Mouse (Mus musculus) liver, adult 10 weeks (tissue): ENCODE data around the gene Ufd1. TPM values are rescaled to one million over a fixed set of nuclear protein-coding genes. Genes with fewer than 3 reads are reported as not detected.

Experiments used
- polyA plus RNA-seq: library from polyadenylated mRNA; stranded (reverse); fragments of 350-450 nt; fragmentation: Illumina TruSeq; extraction: RNeasy Lipid Tissue Mini Kit (QIAGEN cat#74804); gene quantifications from one replicate; pipeline ENCODE4 v1.2.3, GENCODE M21; 2014; ENCODE audit warnings: low read depth, low replicate concordance

The Ufd1 gene
- 41.2 TPM for polyA plus RNA-seq

GRCm38 (mm10) chr16:18811468-18812384 is at the start of gene Ufd1, which contains the start of gene Cdc45:
TSS of gene Ufd1 (plus strand) at chr16:18811779.
TSS of gene Cdc45 (minus strand) at chr16:18811987.

GRCm38 (mm10) chr16:18776556-18777100 is 35.0 kb upstream of the Ufd1 start, which contains the start of gene Cldn5:
TSS of gene Cldn5 (plus strand) at chr16:18776847.

GRCm38 (mm10) chr16:18836468-18837208 is 25.1 kb downstream of the Ufd1 start, which contains the start of the genes 2510002D24Rik and Gm28539:
TSS of gene 2510002D24Rik (plus strand) at chr16:18836578.
TSS of gene Gm28539 (plus strand) at chr16:18836584.

GRCm38 (mm10) chr16:18876442-18877308 is 65.1 kb downstream of the Ufd1 start, which contains the start of the genes Mrpl40 and Hira:
TSS of gene Mrpl40 (minus strand) at chr16:18876862.
TSS of gene Hira (plus strand) at chr16:18877037.

Other genes starting within 250 kb of the Ufd1 start
- gene Tbx1, start 221.1 kb upstream of the Ufd1 start, polyA plus RNA-seq: not detected
- gene Gp1bb, start 189.4 kb upstream of the Ufd1 start, polyA plus RNA-seq: not detected
- gene Gm49601, start 185.4 kb upstream of the Ufd1 start, polyA plus RNA-seq: not detected
- gene Sept5, start 181.8 kb upstream of the Ufd1 start, polyA plus RNA-seq: not detected
- 0.37 TPM for gene Cldn5, start 34.9 kb upstream of the Ufd1 start, polyA plus RNA-seq
- gene Cdc45, start 208 bp downstream of the Ufd1 start, polyA plus RNA-seq: 0.34 TPM
- gene 2510002D24Rik, start 24.8 kb downstream of the Ufd1 start, polyA plus RNA-seq: 8.0 TPM
- not detected for gene Gm28539, start 24.8 kb downstream of the Ufd1 start, polyA plus RNA-seq
- gene Mrpl40, start 65.1 kb downstream of the Ufd1 start, polyA plus RNA-seq: 46.3 TPM
- gene Hira, start 65.3 kb downstream of the Ufd1 start, polyA plus RNA-seq: 5.7 TPM